Mouse (Mus musculus) olfactory bulb, adult 2 months (tissue): ENCODE data around the gene Rgl3.

Source experiments
- CTCF ChIP-seq: fragments of 200-500 bp; IDR thresholded peaks from 2 replicates; pipeline ENCODE4 v1.5.1; 2012; ENCODE audit warnings: low read depth, mild to moderate bottlenecking, low read length, moderate library complexity; ENCODE audit not compliant: insufficient read depth
- POLR2A ChIP-seq: fragments of 200-500 bp; IDR thresholded peaks from 2 replicates; pipeline ENCODE4 v1.6.1; 2012; ENCODE audit warnings: mild to moderate bottlenecking, low read depth, low read length, moderate library complexity; ENCODE audit not compliant: insufficient read depth

GRCm38 (mm10) chr9:21955570-21956281 is 33.5 kb downstream of the Rgl3 start, which contains the start of gene Swsap1:
- peak; percentile 84 for TF ChIP-seq POLR2A
- TF ChIP-seq CTCF, result no peak
